Mouse (Mus musculus) left cerebral cortex, postnatal 10 days (tissue): Measurements from ENCODE around the gene Gm20388. TPM values are rescaled to one million over a fixed set of nuclear protein-coding genes. Genes with fewer than 3 reads are reported as not detected.
"Not testable (repeated sequence)": the region's sequence is repeated elsewhere in the genome, so short reads cannot be mapped to it uniquely, and the experiment has no call there.

Experiments
- DNase-seq, 2 experiments: peaks; one replicate each; pipeline ENCODE4 v3.0.0; 2021 to 2022; ENCODE audit warnings: low spot score in 2 of 2, mixed read lengths in 1 of 2; ENCODE audit errors: extremely low spot score in 1 of 2
- intact Hi-C: fragments of 180-260 bp; cut with DNase I; formaldehyde crosslinking; loops from one replicate; pipeline ENCODE4 v1.15.1; 2025
- total RNA-seq, 2 experiments: library from RNA; stranded (reverse); gene quantifications; 2 replicates each; pipeline ENCODE4 v1.2.3; 2021

Gm20388 gene
- total RNA-seq, 2 experiments from 2014 or later, result 4.4 to 9.0 TPM

DNA sequence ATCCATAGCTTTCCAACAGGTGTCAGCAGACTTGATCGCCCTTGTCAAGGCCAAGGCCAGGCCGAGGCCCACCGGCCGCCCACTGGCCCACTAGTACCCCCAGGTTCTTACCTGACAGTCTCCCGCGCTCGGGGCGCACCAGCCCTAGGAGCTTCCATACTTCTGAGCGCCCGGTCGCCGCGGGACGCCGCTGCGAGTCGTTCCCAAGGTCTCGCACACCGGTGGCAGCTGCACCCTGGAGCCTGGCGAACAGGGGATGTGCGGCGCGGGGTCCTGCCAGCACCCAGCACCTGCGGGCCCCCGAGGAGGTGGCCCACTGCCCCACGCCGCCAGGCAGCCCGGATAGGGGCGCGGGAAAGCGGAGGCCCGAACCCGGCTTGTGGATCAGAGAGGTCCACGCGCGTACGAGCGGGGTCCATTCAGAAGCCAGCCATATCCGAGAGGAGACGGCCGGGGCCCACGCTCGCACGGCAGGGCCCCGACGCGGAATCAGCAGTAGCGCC, 4071.7 kb downstream of the Gm20388 start:
- peak; percentile 12 to 47 for DNase-seq
- intact Hi-C loops, result no loop called here

DNA sequence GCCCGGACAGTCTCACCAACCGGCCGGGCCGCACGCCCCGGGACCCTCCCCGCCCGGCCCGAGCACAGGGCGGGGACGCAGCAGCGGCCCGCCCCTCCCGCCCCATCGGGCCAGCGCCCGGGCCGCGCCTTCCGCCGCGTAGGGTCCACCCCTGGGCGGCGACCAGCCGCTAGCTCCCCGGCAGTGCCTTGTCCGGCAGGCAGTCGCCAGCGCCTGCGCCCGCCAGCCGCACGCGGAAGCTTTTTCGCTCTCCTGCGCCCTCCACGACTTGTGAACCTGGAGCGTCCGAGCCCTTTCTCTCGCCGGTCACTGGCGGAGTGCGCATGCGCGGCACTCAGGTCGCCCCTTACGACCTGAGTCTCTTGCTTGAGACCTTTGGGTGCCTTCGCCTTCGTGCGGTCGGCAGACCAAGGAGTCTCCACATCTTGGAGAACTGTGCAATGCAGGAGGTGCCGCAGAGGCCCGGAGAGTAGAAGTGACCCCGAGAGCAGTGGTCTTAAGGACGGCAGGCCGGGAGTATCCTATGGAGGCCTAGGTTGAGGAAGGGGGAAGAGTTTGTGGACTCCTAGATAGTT, 4072.3 kb downstream of the Gm20388 start, which contains the start of gene Abcb10:
Abcb10 (minus strand) TSS at position 297 of the 575 bp plus-strand sequence.
- DNase-seq, result peak; percentile 52 to 90
- intact Hi-C loops, result no loop called here

DNA sequence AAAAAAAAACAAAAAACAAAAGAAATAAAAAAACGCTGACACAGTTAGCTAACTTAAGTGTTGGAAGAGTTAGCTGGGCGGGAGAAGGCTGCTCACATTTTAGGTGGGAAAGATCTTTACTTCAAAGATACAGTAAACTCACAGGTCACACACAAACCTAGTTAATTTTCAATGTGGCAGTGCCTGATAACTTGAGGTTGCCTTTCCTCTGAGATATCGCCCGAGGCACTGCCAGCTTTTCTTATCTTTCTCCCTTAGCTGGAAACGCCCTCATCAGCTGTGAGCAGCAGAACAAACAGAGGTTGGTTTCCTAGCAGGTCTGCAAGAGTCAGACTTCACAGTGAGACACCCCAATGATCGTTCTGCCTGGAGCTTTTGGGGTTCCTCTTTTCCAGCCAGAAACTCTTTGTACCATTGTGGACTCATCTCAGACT, 4078.0 kb downstream of the Gm20388 start:
- intact Hi-C loops, result no loop called here
- DNase-seq, result no peak

DNA sequence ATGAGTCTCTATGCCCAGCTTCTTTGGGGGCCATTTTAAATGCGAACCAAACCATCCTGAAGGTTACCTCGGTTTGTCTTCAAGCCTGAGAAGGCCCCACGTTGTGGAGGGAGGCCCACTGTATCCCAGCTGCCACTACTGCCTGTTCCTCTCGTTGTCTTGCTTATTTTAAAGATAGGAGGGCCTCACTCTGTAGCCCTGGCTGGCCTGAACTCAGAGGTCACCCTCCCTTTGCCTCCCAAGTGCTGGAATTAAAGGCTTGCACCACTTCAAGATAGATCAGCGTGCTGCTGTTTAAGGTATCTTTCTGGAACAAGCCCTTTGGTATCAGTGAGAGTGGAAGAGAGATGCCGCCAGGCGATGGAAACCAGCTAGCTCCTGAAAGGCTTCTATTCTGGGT, 4078.5 kb downstream of the Gm20388 start:
- no peak for DNase-seq
- intact Hi-C loops, result no loop called here

DNA sequence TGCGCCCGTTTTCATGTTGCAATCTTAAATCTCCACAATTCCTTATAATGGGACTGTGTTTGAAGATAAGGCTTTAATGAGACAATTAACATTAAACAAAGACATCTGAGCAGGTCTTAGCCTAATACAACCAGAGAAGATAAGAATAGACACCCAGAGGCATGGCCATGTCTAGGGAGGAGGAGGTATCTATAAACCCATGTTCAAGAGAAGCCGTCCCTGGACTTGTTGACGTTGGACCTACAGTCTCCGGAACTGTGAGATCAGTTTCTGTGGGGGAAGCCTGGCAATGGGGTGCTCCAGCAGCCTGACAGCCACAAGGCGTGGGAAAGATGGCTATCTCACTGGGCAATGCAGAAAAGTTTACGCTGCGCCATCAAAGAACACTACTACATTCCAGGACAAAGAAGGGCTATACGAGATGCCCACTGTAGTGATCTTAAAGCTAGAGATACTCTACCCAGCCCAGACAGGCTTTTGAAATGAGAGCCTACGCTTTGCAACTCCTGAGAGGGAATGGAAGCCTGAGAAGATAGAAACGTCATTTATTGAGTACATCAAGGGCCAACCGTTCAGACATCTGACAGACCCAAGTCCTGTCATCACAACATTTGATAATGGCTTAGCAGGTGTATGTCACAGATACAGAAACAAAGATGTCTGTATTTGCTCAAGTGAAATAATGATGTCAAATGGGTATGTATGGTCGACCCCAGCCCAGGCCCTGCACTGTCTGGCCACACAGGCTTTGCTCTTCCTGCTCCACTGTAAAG, 4079.8 kb downstream of the Gm20388 start:
- no peak for DNase-seq
- intact Hi-C loops, result no loop called here

DNA sequence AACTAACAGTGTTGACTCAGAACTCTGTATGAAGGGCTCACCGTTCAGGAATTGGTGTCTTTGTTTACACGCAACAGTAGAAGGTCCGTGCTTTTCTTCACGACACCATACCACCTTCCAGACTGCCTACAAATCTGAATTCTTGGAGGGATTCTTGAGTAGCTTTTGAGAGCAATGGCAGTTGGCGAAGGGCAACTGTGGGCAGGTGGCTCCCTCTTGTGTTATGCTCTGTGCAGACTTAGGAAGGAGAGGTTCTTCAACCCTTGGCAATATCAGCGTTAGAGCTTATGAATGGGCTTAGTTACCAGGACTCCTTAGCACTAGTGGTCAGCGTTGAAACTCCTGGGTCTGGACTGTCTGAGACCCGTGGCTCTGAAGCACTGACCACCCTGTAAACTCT, 4081.9 kb downstream of the Gm20388 start:
- no peak for DNase-seq
- intact Hi-C loops, result no loop called here

DNA sequence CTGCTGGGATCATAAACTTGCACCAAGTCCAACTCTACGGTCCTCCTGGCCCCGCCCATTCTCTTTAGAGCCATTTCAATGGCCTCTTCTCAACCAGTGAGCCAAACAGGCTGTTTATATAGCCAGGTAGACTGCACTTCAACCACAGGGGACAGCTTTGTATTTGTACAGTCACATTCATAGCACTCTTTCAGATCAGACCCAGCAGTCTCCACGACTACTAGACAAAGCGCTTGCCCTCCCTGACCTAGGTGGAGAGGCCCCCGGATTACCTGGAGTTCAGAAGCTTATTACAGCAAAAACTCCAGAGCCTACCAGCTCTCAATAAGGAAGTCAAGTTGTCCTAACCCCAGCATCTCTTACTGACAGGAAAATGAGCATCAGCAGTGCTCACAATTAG, 4083.0 kb downstream of the Gm20388 start:
- no peak for DNase-seq
- intact Hi-C loops, result no loop called here

DNA sequence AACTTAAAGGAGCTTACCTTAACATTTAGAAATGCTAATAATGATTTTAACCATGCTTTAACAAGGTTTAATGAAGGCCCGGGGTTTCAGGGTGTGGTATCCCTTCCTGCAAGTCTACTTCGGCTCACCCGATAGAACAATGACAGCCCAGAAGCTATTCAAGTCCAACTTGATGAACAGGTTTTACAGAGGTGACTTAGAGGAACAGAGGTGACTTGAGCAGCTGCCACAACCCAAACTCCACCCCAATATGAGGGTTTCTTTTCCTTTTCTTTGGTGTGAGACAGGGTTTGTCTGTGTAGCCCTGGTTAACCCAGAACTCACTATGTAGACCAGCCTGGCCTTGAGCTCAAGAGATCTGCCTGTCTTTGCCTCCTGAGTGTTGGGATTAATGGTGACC, 4083.4 kb downstream of the Gm20388 start:
- DNase-seq, result no peak
- intact Hi-C loops, result no loop called here

DNA sequence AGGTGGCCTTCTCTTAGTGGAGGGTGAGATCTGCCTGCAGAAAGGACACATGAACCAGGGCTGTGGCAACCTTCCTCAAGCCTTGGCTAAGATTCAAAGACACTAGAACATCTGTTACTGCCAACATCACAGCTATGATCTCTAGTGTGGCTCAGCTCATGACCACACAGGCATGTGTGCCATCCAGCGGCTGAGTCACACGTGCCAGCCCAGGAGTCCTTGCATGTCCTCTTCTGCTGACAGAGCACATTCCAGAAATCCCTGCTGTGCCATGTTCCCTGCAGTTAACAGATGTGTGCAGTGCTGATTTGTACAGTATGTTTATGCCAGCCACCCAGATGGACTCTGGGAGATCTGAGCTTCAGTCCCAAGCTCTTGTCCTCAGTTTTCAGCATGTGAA, 4088.9 kb downstream of the Gm20388 start:
- no peak for DNase-seq
- intact Hi-C loops, result no loop called here

DNA sequence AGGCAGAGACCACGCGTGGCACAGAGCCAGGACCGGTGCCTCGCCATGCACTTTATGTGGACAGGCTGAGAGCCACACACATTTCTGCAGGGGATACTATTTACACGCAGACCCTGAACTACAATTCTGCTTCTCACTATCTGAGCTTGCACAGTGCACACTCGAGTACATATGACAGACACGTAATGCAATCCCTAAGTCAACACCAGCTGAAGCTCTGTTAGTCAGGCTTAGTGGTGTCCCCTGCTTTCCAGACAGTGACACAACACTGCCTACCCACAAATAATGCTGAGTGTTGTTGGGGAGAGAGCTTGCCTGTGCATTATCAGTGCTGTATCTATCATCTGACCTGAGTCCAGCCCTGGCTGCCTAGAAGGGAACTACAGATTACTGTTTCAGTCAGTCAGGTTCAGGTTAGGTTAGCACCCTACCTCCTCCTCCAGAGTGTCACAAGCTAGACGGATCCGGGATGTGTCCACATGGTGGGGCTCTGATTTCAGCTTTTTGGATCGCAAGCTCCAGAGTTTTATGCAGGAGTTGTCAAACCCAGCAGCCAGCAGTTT, 4092.0 kb downstream of the Gm20388 start:
- intact Hi-C loops, result no loop called here
- DNase-seq, result no peak

DNA sequence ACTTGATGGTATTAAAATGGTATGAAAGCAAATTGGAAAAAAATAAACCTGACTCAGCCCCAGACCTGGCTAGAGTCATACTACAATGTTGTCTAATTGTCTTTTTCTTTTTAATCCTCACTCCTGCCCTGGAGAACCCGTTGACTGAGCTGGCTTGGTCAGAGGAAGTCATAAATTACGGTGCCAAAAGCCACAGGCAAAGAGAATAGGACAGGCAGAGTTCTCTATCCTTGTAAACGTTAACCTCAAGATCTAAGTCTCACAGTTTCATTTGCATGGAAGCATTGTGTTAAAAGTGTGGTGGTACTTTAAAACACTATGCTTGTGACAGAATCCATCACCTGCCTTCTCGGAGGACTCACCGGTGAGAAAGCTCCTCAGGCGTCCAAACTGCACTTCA, 4097.2 kb downstream of the Gm20388 start:
- intact Hi-C loops, result no loop called here
- no peak for DNase-seq

DNA sequence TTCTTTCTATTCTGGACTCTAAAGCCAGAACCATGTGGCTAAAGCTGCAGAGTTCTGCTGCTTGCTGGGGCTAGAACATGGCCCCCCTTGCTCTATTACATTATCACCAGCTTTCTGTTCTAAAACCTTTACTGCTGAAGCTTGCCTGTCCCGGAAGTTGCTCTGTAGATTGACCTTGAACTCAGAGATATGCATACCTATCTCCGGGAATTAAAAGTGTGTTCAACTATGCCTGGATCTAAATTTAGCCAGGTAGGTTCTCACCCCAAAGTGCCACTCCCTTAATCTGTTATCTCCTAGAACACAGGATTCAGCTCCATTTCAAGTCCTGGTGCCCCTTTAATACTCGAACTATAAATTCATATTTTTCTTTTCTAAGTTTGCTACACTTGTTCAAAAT, 4100.9 kb downstream of the Gm20388 start:
- intact Hi-C loops, result no loop called here
- DNase-seq, result no peak

DNA sequence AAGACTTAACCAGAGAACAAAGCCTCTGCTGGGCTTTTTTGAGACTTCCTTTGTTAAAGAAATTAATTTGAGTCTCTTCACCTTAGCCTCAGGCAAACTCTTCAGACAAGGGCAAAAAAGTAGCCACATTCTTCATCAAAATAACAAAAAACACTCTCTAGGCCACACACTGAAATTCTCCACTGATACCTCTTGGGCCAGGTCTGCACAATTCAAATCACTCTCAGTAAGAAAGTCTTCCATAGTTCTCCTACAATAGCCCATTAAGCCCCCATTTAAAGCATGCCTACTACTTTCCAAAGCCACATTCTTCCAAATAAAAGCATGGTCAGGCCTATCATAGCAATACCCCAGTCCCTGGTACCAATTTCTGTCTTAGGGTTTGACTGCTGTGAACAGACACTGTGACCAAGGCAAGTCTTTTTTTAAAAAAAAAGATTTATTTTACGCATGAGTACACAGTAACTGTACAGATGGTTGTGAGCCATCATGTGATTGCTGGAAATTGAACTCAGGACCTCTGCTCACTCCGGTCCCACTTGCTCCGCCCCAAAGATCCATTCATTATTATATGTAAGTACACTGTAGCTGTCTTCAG, 4101.4 kb downstream of the Gm20388 start:
- no peak for DNase-seq
- intact Hi-C loops, result no loop called here

DNA sequence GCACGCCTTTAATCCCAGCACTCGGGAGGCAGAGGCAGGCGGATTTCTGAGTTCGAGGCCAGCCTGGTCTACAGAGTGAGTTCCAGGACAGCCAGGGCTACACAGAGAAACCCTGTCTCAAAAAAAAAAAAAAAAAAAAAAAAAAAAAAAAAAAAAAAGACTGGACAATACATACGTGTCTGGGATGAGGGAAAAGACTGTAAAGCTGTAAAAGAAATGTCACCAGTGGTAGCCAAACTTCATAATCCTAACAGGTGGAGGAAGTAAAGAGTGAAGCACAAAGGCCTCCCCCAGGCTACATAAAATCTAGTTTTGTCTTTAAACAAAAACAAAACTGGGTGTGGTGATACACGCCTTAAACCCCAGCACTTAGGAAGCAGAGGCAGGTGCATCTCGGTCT, 4103.7 kb downstream of the Gm20388 start:
- DNase-seq, intact Hi-C loops: not testable (repeated sequence)

DNA sequence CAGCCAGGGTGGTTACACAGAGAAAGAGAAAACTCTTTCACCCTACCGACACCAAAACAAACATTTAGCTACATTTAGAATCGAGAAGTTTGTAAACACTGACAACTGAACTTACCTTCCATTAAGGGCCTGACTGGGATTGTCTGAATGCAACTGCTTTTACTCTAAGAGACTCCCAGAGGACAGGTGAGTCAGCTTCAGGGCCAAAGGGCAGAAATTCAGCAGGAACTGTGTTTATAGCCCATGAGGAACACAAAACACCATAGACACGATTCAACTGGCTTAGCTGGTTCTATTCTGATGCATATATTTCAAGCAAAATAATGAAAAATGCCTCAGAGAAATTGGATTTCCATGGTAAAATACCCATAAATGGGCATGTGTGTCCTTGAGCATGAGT, 4104.1 kb downstream of the Gm20388 start:
- intact Hi-C loops, result no loop called here
- DNase-seq, result no peak

DNA sequence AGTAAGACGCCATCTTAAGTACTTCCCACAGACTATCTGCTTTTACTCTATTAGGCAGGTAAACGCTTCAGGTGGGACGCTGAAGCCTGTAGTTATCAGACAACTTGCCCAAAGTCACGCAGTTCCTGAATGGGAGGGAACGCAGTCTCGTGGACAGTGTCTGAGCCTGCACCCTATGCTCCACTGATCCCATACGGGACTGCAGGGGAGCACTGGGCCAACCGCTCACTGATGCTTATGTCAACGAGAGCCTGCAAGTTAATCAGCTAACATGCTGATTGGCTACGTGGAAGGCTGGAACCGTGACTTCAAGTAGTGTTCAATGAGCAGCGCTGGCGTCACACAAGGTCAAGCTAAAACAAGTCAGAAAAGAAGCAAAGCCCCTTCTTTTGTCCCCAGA, 4109.1 kb downstream of the Gm20388 start:
- intact Hi-C loops, result no loop called here
- no peak for DNase-seq

DNA sequence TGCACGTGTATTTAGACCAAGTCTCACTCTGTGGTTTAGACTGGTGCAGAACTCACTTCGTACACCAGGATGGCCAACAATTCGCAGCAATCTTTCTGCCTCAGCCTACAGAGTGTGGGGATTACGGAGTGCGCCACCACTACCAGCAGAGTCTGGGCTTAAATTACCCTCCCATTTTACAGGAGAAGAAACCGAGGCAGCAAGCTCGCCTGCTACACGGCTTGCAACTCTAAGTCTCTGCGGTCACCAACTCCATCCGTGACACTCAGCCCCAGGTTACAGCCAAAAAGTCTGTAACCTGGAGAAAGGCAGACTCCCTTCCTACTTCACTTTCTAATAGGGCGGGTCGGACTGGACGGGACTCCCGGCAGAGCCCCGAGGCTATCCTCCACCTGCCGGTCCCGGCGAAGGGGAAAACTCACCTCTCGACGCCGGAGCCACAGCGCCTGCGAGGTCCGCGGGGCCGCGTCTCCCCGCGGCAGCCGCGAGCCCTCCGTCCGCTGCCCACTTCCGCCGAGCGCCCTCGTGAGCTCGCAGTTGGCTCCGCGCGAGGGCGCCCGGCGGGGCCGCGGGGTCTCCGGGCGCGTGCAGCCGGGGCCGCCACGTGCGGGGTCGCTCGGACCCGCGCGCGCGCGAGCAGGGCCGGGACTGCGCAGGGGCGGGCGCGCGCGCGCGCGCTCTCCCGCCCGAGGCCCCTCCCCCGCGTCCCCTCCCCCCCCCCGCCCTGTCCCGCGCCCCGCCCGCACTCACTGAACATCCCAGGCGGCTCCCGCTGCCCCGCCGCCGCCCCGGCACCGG, 4110.0 kb downstream of the Gm20388 start:
- DNase-seq, result peak; percentile 10 to 82
- intact Hi-C loops, result no loop called here

DNA sequence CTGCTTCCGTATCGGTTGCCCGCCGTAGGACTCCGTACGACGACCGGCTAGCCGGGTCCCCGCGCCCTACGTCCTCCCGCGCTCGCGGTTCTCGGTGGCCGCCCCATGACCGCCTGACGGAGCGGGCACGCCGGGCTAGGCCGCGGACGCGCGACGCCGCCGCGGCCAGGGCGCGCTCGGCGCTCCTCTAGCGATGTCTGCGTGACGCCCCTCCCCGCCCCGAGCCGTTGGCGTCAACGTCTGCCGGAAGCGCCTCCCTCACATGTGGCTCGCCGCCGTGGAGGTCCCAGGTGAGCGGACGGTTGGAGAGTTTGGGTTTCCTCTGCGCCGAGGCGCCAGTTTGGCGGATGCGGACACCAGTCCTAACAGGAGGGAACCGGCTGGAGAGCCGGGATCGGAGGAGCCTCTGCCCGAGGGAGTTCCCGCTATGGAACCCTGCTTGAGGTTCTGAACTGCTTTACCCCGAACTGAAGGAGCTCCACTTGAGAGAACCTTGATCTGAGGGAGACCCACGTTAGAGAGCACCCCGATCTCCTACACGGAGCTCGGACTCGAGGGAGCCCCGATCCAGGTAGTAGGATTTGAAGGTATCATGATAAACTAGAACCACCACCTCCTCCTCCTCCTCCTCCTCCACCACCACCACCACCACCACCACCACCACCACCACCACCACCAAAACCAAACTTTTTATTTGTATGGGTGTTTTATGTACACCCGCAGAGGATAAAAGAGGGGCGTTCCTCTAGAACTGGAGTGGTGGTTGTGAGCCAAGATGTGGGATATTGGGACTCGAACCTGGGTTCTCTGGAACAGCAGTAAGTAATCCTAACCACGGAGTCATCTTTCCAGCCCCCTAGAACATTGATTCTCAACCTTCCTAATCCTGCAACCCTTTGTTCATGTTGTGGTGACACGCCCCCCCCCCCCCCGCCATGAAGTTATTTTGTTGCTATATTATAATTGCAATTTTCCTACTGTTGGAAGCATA, 4110.9 kb downstream of the Gm20388 start, which contains the start of the genes Taf5l and Urb2:
Taf5l (minus strand) TSS at position 161 of the 991 bp plus-strand sequence.
Urb2 (plus strand) TSS at position 272 of the 991 bp plus-strand sequence.
- intact Hi-C loops, result no loop called here
- peak; percentile 86 to 96 for DNase-seq
